Mouse (Mus musculus): Measurements from ENCODE around the gene Setd7. TPM values are rescaled to one million over a fixed set of nuclear protein-coding genes. Genes with fewer than 3 reads are reported as not detected.
"Not testable (repeated sequence)": the region's sequence is repeated elsewhere in the genome, so short reads cannot be mapped to it uniquely, and the experiment has no call there.

The Setd7 gene
- polyA plus RNA-seq, 1 experiment from 2014 or later: 8.4 TPM

DNA sequence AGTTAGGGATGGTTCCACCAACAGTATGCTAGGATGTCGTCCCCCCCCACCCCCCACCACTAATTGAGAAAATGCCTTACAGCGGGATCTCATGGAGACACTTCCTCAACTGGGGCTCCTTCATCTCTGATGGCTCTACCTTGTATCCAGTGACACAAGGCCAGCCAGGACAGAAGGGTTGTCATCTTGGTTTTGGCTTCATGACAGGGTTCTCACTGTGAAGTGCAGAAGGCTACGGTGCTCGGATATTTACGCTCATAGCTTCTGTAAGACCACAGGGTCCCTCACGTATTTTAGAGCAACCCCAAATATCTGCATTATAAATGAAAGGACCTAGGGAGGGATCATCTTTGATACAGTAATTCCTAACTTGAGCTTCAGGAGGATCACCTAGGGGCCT is 30.9 kb upstream of the Setd7 start:
- Histone ChIP-seq H3K27ac (ENCODE audit: low read depth, low read length) (no peak overlapping the region), H3K9ac (ENCODE audit: low read depth, low read length) (no peak overlapping the region), H3K27me3 (ENCODE audit: control insufficient read depth, insufficient read depth, low read length) (no peaks in the 10 kb centered on the region), H3K36me3 (ENCODE audit: control insufficient read depth, insufficient read depth, low read length) (no peaks in the 10 kb centered on the region), H3K4me1 (ENCODE audit: control insufficient read depth, insufficient read depth, low read length) (no peaks in the 10 kb centered on the region), H3K4me2 (no peak overlapping the region), H3K9me3 (replicated peaks; ENCODE audit: control insufficient read depth, low read length) (no peaks in the 10 kb centered on the region), H3K4me3 (ENCODE audit: low read depth, low read length) (no peak overlapping the region)
- no peak for ATAC-seq (replicated peaks; ENCODE audit: insufficient number of reproducible peaks, low FRiP score, low TSS enrichment)
- WGBS (ENCODE audit: insufficient replicate concordance): 88% methylated on average over 6 of the region's 6 CpGs

DNA sequence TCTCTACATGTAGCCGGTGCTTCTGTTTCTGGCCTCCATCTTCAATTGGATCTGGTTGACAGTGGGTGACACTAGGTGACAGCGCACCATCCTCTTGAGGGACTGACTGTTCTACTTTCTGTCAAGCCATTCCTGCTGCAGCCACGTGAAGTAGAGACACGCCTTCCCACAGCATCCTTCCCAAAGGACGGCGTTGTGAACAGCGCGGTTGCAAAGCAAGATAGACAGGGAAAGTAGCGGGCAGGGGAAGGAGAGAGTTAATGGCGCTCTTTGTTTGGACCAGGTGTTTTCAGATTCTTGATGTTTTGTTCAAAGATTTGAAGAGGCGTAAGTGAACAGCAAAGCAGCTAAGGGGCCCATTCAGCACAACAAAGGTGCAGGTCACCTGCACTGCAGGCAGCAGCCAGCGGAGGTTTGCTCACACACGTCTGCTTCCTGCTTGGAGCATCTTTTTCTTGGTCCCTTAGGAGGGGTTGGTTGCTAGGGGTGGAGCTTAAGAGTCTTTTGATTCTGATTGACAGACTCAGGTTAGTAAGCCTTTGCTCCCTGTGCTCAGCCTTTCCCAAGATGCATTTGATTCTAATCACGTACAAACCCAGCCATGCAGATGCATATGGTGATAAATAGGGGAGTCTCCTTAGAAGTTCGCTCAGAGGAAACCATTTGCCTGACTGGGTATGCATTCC is 29.7 kb upstream of the Setd7 start:
- Histone ChIP-seq H3K9me3 (replicated peaks; ENCODE audit: control insufficient read depth, low read length) (no peaks in the 10 kb centered on the region), H3K27me3 (ENCODE audit: control insufficient read depth, insufficient read depth, low read length) (no peaks in the 10 kb centered on the region), H3K4me3 (ENCODE audit: low read depth, low read length) (no peak overlapping the region), H3K9ac (ENCODE audit: low read depth, low read length) (no peak overlapping the region), H3K36me3 (ENCODE audit: control insufficient read depth, insufficient read depth, low read length) (no peaks in the 10 kb centered on the region), H3K27ac (ENCODE audit: low read depth, low read length) (no peak overlapping the region), H3K4me2 (no peak overlapping the region), H3K4me1 (ENCODE audit: control insufficient read depth, insufficient read depth, low read length) (no peaks in the 10 kb centered on the region)
- 38% methylated on average over 15 of the region's 15 CpGs for WGBS (ENCODE audit: insufficient replicate concordance)
- no peak for ATAC-seq (replicated peaks; ENCODE audit: insufficient number of reproducible peaks, low FRiP score, low TSS enrichment)

DNA sequence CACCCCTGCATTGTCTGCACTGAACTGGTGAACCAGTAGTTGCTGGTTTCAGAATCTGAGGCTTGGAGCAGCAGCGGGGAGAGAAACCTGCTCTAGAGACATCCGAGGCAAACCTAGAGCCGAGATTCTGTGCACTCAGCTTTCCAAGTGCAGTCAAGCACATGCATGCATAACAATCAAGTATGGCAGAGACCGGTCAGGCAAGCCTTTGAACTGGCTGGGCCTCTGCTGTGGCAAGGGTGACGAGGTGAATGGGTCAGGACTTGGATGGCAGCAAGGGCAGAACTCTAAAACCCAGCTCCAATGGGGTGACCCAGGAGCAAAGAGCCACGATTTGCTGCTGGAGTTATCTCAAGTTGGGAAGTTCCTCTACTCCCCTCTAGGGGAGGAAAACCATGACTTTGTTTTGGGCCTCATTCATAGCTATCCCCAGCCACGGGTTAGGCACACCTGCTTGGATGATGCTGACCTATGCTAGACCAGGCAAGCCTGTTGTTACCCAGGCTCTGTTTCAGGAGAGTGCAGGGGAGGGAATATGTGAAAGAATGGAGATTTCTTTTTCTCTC is 27.1 kb upstream of the Setd7 start:
- no peak overlapping the region for H3K9ac ChIP-seq (ENCODE audit: low read depth, low read length)
- ATAC-seq (replicated peaks; ENCODE audit: insufficient number of reproducible peaks, low FRiP score, low TSS enrichment): no peak
- WGBS (ENCODE audit: insufficient replicate concordance): 54% methylated on average over 7 of the region's 7 CpGs
- no peak overlapping the region for H3K4me2 ChIP-seq
- H3K36me3 ChIP-seq (ENCODE audit: control insufficient read depth, insufficient read depth, low read length): no peaks in the 10 kb centered on the region
- H3K9me3 ChIP-seq (replicated peaks; ENCODE audit: control insufficient read depth, low read length): no peaks in the 10 kb centered on the region
- H3K27me3 ChIP-seq (ENCODE audit: control insufficient read depth, insufficient read depth, low read length): no peaks in the 10 kb centered on the region
- no peaks in the 10 kb centered on the region for H3K4me1 ChIP-seq (ENCODE audit: control insufficient read depth, insufficient read depth, low read length)
- H3K27ac ChIP-seq (ENCODE audit: low read depth, low read length): no peak overlapping the region
- H3K4me3 ChIP-seq (ENCODE audit: low read depth, low read length): no peak overlapping the region

DNA sequence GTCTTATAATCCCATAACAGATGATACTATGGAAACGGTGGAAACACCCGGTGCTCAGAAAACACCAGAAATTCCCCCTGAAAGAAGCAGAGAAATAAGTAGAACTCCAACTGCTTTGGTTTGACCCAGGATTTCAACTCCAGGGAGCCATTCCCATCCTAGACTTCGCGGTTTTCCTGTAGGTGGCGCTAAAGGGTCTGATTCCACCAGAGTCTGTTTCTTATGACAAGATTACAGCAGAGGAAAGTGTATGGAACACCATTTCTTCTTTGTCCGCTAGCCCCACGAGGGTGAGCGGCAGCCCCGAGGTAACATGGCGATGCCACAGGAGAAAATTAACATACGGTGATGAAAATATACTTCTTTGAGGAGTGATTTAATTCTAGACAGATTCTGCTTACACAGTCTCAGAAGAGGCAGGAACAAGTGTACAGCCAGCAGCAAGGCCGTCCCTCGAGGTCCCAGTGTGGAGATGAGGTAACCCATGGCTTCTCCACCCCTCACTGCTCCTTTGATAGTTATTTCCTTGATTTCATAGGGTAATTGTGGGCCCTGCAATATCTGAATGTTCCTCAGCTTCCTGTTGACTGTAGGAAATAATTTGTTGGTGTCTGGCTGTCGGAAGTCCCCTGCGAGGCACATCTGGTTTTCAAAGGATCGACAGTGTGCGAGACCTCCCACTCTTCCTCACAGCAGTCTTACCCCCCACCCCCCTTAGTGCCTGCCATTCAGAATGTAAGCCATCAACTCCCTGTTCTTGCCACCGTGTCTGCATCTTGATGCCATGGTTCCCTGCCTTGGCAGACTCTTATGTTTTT is 23.1 kb upstream of the Setd7 start:
- Histone ChIP-seq H3K36me3 (ENCODE audit: control insufficient read depth, insufficient read depth, low read length) (no peaks in the 10 kb centered on the region), H3K9ac (ENCODE audit: low read depth, low read length) (no peak overlapping the region), H3K4me2 (no peak overlapping the region), H3K4me3 (ENCODE audit: low read depth, low read length) (no peak overlapping the region), H3K9me3 (replicated peaks; ENCODE audit: control insufficient read depth, low read length) (no peaks in the 10 kb centered on the region), H3K27ac (ENCODE audit: low read depth, low read length) (no peak overlapping the region), H3K4me1 (ENCODE audit: control insufficient read depth, insufficient read depth, low read length) (peaks cover under 1% of the 10 kb centered on the region), H3K27me3 (ENCODE audit: control insufficient read depth, insufficient read depth, low read length) (no peaks in the 10 kb centered on the region)
- no peak; the same call in 1 of the 2 replicates for ATAC-seq (replicated peaks; ENCODE audit: insufficient number of reproducible peaks, low FRiP score, low TSS enrichment)
- WGBS (ENCODE audit: insufficient replicate concordance): 22% methylated on average over 18 of the region's 18 CpGs

DNA sequence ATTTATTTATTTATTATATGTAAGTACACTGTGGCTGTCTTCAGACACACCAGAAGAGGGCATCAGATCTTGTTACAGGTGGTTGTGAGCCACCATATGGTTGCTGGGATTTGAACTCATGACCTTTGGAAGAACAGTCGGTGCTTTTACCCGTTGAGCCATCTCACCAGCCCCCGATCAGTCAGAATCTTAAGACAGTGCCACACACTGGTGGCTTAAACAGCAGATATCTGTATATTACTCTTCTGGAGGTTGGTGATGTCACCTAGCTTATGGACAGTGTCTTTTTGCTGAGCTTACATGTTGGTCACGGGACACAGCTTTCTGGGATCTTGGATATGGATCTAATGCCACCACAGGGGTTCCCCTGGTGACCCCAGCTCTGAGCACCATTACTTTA is 18.6 kb upstream of the Setd7 start:
- H3K27me3 ChIP-seq (ENCODE audit: control insufficient read depth, insufficient read depth, low read length); H3K27ac ChIP-seq (ENCODE audit: low read depth, low read length); ATAC-seq (replicated peaks; ENCODE audit: insufficient number of reproducible peaks, low FRiP score, low TSS enrichment); H3K9me3 ChIP-seq (replicated peaks; ENCODE audit: control insufficient read depth, low read length); H3K9ac ChIP-seq (ENCODE audit: low read depth, low read length); H3K4me2 ChIP-seq; H3K36me3 ChIP-seq (ENCODE audit: control insufficient read depth, insufficient read depth, low read length); H3K4me1 ChIP-seq (ENCODE audit: control insufficient read depth, insufficient read depth, low read length); H3K4me3 ChIP-seq (ENCODE audit: low read depth, low read length): not testable (repeated sequence)
- WGBS (ENCODE audit: insufficient replicate concordance): 79% methylated on average over 4 of the region's 4 CpGs

DNA sequence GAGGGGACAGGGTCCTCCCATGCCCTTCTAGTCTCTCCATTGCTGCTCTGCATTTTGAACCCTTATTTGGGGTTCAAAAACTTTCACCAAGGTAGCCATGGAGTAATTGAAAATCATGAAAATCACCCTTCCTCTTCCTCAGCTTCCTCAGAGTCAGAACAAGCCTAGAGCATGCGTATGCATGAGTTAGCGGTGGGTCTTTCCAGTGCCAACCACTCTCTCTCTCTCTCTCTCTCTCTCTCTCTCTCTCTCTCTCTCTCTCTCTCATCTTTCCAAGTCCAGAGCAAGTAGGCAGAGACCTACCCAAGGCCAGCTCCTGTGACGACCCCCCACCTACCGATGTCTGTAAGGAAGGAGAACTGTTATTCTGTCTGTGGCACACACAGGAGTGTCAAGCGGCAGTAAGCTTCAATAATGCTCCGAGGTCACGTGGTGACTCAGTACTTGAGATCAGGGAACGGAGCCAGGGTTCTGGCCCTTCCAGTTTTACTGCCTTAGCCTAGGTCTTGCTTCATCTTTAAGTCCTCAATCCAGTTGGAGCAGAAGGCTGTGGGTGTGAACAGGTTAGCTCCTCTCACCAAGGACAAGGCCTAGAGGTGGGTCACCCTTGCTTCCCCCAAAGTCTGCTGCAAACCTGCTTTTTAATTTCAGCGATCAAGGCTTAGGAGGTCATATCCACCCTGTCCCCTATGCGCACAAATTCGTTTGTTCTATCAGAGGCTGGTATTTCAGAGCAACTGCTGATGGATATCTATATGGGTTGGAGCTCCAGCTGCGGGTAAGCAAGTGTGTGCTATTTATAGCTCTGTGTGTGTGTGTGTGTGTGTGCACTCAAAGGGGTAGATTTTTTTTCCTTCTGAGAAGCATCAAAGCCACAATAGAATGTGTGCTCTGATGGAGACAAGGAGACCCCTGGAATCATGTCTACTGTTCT is 17.4 kb upstream of the Setd7 start:
- Histone ChIP-seq H3K4me3 (ENCODE audit: low read depth, low read length) (no peak overlapping the region), H3K27ac (ENCODE audit: low read depth, low read length) (no peak overlapping the region), H3K9me3 (replicated peaks; ENCODE audit: control insufficient read depth, low read length) (no peaks in the 10 kb centered on the region), H3K36me3 (ENCODE audit: control insufficient read depth, insufficient read depth, low read length) (no peaks in the 10 kb centered on the region), H3K4me1 (ENCODE audit: control insufficient read depth, insufficient read depth, low read length) (peaks cover 8% of the 10 kb centered on the region), H3K27me3 (ENCODE audit: control insufficient read depth, insufficient read depth, low read length) (no peaks in the 10 kb centered on the region), H3K9ac (ENCODE audit: low read depth, low read length) (no peak overlapping the region), H3K4me2 (no peak overlapping the region)
- no peak for ATAC-seq (replicated peaks; ENCODE audit: insufficient number of reproducible peaks, low FRiP score, low TSS enrichment)
- 66% methylated on average over 12 of the region's 12 CpGs for WGBS (ENCODE audit: insufficient replicate concordance)

DNA sequence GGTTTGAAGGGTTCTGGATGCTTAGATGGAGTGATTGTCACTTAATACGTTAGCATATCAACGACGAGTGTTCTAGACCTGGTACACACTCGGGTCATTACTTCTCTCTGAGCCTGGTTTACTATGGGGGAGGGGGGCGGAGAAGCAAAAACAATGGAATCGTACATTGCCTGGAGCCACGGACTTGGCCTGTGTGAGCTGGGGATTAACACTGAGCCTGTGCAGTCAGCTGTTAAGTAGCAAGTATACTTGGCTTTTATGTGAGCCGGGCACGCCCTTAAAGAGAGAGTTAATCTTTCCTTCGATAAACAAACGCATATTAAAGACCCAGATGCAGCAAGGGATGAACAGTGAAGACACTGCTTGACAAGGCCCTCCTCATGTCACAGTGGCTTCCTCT is 16.7 kb upstream of the Setd7 start:
- H3K4me3 ChIP-seq (ENCODE audit: low read depth, low read length): no peak overlapping the region
- H3K4me1 ChIP-seq (ENCODE audit: control insufficient read depth, insufficient read depth, low read length): peaks cover 8% of the 10 kb centered on the region
- H3K36me3 ChIP-seq (ENCODE audit: control insufficient read depth, insufficient read depth, low read length): no peaks in the 10 kb centered on the region
- no peak overlapping the region for H3K4me2 ChIP-seq
- WGBS (ENCODE audit: insufficient replicate concordance): 73% methylated on average over 11 of the region's 11 CpGs
- H3K27ac ChIP-seq (ENCODE audit: low read depth, low read length): no peak overlapping the region
- no peaks in the 10 kb centered on the region for H3K27me3 ChIP-seq (ENCODE audit: control insufficient read depth, insufficient read depth, low read length)
- H3K9me3 ChIP-seq (replicated peaks; ENCODE audit: control insufficient read depth, low read length): no peaks in the 10 kb centered on the region
- ATAC-seq (replicated peaks; ENCODE audit: insufficient number of reproducible peaks, low FRiP score, low TSS enrichment): no peak
- no peak overlapping the region for H3K9ac ChIP-seq (ENCODE audit: low read depth, low read length)

DNA sequence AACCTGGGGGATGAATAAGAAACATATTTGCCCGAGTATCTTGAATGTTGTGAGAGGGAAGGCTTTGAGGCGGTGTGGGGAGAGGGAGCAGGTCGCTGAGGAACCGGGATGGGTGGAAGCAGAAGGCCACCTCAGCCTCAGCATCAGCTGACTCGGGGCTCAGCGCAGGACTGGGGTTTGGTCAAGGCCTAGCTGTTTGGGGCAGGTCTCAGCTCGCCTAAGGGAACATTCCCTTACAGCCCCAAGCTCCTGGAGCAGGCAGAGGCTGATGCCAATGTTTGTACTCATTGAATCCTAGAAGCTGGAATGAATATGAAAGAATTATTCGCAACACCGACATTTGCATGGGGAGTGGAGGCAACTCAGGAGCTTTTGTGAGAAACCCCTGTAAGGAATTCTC is 13.2 kb upstream of the Setd7 start:
- Histone ChIP-seq H3K4me1 (ENCODE audit: control insufficient read depth, insufficient read depth, low read length) (peaks cover 8% of the 10 kb centered on the region), H3K4me3 (ENCODE audit: low read depth, low read length) (no peak overlapping the region), H3K36me3 (ENCODE audit: control insufficient read depth, insufficient read depth, low read length) (no peaks in the 10 kb centered on the region), H3K27ac (ENCODE audit: low read depth, low read length) (no peak overlapping the region), H3K27me3 (ENCODE audit: control insufficient read depth, insufficient read depth, low read length) (no peaks in the 10 kb centered on the region), H3K9me3 (replicated peaks; ENCODE audit: control insufficient read depth, low read length) (no peaks in the 10 kb centered on the region), H3K9ac (ENCODE audit: low read depth, low read length) (no peak overlapping the region), H3K4me2 (no peak overlapping the region)
- WGBS (ENCODE audit: insufficient replicate concordance): 75% methylated on average over 9 of the region's 9 CpGs
- ATAC-seq (replicated peaks; ENCODE audit: insufficient number of reproducible peaks, low FRiP score, low TSS enrichment): no peak

Measured in heart, embryonic 11.5 days (tissue).